Mouse (Mus musculus): ENCODE data around the gene Ramp2.

The Ramp2 gene

DNA sequence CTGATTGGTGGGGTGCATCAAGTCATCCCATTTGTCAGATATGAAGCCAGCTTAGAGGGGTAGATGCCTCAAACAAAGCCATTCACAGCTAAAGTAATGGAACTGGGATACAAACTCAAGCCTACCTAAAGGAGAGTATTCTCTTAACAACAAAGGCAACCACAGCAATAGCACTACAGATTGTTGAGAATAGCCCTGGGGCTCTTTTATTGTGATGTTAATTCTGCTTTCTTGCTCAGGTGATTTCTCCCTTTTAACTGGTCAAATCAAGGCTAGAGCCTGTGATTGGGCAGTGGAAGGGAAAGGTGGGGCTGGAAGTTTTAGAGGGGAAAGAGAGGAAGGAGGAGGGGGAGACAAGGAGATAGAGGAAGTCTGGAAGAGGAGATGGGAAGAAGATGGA lies 11.7 kb upstream of the Ramp2 start:
- ATAC-seq (ENCODE audit: insufficient number of reproducible peaks, low FRiP score, low TSS enrichment), result no peak

DNA sequence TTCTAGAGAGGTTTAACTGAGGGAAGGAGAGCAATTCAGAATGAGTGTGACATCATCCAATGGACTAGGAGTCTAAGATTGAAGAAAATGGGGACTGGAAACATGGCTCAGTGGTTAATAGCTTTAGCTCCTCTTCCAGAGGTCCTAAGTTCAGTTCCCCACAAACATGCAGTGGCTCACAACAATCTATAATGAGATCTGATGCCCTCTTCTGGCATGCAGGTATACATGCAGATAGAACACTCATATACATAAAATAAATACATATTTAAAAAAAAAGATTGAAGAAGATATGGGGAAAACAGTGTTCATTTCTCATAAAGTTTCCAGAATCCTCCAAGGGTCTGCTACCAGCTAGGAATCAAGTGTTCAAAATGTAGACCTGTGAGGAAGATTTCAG lies 10.4 kb upstream of the Ramp2 start:
- no peak for ATAC-seq (ENCODE audit: insufficient number of reproducible peaks, low FRiP score, low TSS enrichment)

DNA sequence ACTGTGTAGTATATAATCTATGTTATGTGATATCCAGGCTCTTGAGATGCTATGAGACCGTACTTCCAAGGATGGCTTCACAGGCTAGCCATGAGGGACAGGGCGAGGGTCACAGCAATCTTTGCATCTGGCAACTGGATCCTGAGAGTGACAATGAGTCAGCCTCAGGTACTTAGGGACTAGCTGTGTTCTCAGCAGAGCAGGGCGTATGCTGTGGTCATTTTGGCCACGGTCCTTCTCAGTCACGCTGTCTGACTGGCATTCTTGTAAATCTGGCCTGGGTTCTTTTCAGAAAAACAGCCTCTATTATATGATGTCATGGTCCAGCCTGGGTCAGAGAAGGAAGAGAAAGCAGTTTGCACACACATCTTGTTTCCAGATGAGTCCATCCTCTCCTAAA lies 9.0 kb upstream of the Ramp2 start:
- ATAC-seq (ENCODE audit: insufficient number of reproducible peaks, low FRiP score, low TSS enrichment), result no peak

DNA sequence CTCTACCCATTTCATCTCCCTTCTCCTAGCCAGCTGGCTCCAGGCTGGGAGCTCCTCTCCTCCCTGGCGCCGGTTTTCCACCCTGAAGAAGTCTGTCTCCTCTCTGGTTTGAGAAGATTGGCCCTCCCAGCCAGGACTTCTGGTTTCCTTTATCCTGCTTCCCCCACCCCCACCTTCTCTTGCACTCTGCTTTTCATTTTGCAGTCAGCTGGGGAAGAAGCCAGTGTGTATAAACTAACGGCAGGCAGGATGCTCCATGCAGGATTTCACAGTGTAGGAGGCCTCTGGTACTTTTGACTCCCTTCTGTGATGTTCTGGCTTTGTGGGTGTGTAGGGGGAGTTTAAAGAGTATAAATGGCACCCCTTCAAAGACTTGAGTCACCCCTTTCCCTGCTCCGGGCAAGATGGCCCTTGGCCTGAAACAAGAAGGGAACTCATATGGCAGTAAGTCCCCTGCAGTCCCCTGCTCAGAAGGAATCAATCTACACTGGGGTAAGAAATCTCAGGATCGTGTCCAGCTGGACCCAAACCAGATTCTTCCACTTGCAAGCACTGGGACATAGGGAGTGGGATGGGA lies 7.7 kb upstream of the Ramp2 start:
- no peak for ATAC-seq (ENCODE audit: insufficient number of reproducible peaks, low FRiP score, low TSS enrichment)

DNA sequence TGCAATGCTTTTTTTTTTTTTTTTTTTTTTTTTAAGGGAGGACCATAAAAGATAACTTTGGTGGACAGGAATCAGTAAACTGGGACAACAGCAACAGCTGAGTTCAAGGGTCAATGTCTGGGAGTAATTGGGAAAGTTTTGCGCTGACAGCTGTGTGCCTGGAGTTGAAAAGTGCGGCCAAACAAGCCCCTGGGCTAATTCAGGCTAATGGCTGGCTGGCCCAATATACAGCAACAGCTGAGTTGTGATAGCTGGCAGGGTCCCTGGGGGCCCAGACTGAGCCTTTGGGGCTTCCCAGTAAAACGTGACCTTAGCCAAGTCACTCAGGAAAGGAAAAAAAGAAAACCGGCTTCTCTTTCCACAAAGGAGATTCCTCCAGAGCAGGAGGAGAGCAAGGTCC lies 757 bp upstream of the Ramp2 start:
- no peak for ATAC-seq (ENCODE audit: insufficient number of reproducible peaks, low FRiP score, low TSS enrichment)

DNA sequence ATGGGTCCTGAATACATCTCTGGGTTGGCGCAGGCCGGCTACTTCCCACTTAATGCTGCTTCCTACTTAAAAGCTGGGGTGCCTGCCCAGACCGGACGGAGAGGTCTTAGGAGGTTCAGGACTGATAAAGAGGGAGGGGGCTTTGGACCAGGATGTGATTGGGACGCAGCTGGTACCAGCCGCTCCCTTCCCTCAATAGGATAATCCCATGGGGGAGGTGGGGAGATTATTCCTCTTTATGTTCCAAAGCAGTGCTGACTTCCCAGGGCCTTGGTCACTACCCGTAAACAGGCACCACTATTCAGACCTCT lies 829 bp downstream of the Ramp2 start:
- no peak for ATAC-seq (ENCODE audit: insufficient number of reproducible peaks, low FRiP score, low TSS enrichment)

DNA sequence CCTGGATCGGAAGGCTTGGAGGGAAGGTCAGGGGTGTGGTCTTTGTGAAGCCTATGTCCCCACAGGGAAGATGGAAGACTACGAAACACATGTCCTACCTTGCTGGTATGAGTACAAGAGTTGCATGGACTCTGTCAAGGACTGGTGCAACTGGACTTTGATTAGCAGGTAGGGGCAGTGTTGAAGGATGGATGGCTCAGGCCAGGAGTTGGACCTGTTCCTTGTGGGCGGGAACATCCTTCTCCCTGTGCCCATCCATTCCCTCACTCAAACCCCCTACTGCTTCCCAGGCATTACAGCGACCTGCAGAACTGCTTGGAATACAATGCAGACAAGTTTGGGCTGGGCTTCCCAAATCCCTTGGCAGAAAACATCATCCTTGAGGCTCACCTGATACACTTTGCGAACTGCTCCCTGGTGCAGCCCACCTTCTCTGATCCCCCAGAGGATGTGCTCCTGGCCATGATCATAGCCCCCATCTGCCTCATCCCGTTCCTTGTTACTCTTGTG lies 1.7 kb downstream of the Ramp2 start:
- ATAC-seq (ENCODE audit: insufficient number of reproducible peaks, low FRiP score, low TSS enrichment), result no peak

DNA sequence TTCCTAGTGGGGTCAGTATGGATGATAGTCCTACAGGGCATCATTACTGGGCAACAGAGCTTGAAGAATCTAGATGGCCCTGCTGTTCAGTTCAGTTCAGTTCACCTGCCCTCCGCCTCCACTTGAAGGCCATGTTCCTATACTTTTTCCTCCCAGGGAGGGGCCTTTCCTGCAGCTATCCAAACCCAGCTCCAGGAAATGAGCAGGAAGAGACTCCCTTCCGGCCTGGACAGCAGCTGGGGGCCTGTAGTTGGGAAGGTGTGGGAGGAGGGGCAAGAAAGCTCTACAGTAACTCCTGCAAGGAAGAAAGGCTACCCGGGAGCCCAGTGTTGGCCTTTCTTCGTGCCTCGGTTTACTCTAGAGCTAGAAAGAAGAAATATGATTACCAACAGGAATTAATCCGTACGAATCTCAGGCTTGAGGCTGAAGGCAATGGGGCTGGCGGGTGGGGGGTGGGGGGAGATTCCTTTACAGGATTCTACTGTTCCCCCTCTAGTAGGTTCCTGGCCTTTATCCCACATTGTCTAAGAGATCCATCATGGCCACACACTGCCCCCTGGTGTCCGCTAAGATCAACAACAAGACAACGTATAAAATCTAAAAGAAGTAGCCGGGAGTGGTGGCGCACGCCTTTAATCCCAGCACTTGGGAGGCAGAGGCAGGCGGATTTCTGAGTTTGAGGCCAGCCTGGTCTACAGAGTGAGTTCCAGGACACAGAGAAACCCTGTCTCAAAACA lies 2.6 kb downstream of the Ramp2 start:
- ATAC-seq (ENCODE audit: insufficient number of reproducible peaks, low FRiP score, low TSS enrichment), result no peak

DNA sequence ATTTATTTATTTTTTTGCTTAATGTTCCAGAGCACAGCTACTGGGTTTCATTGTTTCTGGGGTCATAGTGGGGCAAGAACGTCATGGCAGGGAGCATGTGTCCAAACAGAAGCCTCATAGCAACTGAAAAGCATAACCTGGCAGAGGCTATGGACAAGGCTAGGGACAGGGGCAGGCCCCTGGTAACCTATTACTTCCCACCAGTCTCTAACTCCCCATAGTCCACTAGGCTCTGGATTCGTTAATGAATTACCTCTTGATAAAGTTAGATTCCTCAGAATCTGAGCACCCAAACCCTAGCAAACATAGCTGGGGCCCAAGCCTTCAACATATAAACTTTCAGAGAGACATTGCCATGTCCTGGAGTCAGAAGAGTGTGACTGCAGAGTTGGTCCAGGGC lies 5.2 kb downstream of the Ramp2 start:
- no peak for ATAC-seq (ENCODE audit: insufficient number of reproducible peaks, low FRiP score, low TSS enrichment)

DNA sequence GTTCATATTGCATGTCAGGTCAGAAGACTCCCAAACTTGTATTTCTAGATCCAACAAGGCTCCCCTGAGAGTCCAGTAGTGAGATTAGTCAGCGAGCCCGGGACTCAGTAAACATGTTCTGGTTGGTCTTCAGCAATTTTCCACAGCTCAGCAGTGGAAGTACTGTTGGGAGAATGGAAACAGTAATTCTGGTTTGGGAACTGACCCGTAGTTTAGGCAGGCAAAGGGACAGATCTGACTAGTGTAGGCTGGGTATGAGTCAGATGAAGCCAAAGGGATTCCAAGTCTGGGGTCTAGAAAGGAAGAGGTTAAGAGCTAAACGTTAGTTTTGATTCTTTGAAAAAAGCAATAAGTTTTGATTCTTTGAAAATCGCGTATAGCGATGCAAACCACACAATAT lies 7.1 kb downstream of the Ramp2 start:
- ATAC-seq (ENCODE audit: insufficient number of reproducible peaks, low FRiP score, low TSS enrichment), result no peak

DNA sequence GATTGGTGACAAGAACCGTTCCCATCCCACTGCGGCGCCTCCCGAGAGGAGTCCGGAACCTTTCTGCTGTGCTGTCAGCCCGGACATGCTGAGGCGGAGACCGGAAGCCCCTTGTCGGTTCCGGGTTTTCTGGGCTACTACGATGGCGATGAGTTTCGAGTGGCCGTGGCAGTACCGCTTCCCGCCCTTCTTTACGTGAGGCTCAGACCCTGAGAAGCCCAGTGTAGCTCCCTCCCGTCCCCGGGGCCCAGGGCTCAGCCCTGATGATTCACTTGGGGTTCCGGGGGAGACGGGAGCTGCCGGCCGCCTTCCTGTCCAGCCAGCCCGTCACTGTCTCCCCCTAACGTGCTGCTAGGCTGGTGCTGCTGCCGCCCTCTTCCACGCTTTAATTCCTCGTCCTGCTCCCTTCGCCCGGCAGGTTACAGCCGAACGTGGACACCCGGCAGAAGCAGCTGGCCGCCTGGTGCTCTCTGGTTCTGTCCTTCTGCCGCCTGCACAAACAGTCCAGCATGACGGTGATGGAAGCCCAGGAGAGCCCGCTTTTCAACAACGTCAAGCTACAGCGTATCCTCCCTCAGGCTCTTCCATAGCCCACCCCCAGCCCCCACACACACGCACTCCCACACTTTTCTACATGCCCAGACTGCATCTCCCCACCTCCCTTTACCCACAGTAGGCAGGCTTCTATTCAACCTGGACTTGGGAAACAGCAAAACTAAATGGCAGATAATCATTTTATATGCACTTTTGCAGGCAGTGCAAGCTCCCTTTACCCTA lies 8.0 kb downstream of the Ramp2 start, which contains the start of gene Vps25:
Gene Vps25, plus strand, starts transcription at position 95 of the 777 bp plus-strand sequence.
- ATAC-seq (ENCODE audit: insufficient number of reproducible peaks, low FRiP score, low TSS enrichment), result peak; percentile 68; the same call in 1 of the 2 replicates

DNA sequence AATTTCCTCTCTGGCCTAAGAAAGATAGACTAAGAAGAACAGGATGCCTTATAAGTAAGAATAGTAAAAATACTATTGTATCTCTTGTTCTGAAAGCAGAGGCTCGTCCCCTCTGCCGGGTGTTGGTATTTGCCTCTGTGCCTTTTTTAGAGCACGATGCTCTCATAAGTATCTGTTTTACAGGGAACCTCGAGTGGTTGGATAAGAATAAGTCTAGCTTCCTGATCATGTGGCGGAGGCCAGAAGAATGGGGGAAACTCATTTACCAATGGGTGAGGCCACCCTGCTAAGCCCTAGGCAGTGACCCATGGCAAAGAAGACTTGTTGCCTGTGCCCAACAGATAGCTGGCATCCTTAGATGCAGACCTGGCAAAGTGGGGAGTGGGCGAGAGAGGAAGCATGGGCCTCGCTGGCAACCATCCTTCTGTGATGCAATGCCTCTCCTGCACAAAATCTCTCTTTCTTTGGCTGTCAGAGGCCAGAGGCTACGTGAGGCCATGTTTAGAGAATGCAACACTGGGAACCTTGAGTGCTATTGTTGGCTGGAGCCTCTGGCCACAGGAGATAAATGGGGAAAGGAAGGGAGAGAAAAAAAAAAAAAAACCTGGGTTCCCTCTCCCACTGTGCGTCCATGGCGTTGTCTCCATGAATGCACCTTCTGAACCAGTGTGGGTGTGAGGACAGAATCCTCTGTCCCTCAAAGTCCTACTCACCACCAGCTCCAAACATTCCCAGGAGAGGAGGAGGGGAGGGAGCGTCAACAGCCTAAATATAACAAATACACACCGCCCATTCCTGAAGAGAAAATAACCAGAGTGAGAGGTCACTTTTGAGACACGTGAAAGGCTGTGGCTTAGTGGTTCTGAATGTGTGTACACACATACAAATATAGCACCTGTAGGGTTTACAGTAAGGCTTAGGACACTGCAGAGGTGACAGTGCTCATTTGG lies 10.3 kb downstream of the Ramp2 start:
- no peak for ATAC-seq (ENCODE audit: insufficient number of reproducible peaks, low FRiP score, low TSS enrichment)

DNA sequence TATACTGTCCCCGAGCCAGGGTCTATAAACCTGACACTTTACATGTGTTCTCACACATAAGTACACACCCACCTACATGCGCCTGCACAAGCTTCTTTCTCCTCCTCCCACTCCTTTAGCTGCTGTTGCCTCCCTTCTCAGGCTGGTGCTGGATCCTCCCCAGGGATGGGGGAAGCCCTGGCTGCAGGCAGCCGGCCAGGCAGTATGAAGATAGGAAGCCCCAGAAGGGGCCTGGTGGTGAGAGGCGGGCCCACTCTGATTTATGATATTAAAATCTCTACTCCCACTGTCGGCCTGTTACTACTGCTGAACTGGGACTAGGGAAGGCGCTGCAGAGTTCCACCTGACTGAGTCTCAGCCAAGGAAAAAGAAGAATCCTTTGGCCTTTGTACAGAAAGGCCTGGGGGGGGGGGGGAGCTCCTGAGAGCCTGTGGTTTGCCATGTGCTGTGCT lies 13.5 kb downstream of the Ramp2 start:
- no peak for ATAC-seq (ENCODE audit: insufficient number of reproducible peaks, low FRiP score, low TSS enrichment)

DNA sequence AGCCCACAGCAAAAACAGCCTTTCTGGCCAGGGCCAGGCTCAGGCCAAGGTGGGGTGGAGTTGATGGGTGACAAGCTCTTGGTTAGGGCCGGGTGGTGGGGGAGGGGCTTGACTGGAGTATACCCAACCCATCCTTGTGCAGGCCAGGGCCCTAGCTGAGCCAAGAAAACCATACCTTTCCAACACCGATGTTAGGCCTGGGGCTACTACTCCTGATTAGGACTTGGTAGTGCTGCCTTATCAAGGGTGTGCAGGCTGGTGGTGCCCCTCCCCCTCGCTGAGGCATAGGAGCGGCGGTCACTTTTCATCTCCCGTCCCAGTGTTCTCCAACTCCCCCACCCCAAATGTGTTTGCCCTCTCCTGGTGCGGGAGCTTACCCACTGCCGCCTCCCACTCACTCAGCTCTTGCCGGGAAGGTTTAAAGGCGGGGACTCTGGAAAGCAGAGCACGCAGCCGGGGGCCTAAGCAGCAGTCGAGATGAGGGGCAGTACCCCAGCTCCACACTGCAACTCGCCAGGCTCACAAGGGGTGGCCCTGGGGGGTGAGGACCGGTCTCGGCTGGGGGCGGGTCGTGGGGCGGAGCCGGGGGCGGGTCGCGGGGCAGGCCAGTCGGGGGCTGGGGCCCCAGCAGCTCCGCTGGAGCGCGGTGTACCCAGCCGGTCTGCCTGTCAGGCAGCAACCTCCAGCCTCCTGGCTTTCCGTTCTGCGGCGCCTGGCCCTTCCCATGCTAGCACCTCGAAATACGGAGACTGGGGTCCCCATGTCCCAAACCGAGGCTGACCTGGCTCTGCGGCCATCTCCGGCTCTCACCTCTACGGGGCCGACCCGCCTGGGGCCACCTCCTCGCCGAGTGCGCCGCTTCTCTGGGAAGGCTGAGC lies 14.4 kb downstream of the Ramp2 start, which contains the start of gene Wnk4:
Gene Wnk4, plus strand, starts transcription at position 620 of the 878 bp plus-strand sequence.
- no peak for ATAC-seq (ENCODE audit: insufficient number of reproducible peaks, low FRiP score, low TSS enrichment)

DNA sequence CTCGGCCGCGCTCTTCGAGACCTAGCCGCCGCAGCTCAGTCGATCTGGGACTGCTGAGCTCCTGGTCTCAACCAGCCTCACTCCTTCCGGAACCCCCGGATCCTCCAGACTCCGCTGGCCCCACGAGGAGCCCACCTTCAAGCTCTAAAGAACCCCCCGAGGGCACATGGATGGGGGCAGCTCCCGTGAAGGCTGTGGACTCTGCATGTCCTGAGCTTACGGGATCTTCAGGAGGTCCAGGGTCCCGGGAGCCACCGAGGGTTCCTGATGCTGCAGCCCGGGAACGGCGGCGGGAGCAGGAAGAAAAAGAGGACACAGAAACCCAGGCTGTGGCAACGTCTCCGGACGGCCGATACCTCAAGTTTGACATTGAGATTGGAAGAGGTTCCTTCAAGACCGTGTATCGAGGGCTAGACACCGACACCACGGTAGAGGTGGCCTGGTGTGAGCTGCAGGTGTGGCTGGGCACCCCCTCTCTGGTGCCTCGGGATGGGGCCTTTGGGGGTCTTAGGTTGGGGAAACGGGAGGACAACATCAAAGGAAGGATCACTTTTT lies 15.1 kb downstream of the Ramp2 start:
- no peak for ATAC-seq (ENCODE audit: insufficient number of reproducible peaks, low FRiP score, low TSS enrichment)

DNA sequence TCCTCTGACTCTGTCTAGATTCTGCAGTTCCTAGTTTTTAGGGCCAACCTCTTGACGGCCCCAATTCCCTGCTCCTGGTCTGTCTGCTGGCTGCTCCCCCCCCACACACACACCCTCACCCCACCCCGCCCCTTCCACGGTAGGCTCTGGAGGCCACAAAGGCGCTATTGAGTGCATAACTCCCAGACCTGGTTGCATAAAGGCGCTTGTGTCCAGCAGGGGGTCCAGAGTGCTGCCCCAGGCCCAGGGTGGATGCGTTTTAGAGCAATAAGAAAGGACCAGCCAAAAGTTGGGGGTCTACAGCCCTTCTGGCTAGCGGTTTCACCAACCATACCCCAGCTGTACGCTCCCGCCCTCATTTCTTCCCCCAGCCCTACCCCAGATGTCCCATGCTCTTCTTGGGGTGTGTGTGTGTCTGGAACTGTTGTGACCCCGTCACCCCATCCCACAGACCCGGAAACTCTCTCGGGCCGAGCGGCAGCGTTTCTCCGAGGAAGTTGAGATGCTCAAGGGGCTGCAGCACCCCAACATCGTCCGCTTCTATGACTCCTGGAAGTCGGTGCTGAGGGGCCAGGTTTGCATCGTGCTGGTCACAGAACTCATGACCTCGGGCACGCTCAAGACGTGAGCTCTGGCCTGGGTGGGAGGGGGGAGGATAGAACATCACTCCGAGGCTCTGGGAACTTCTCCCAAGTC lies 16.6 kb downstream of the Ramp2 start:
- no peak for ATAC-seq (ENCODE audit: insufficient number of reproducible peaks, low FRiP score, low TSS enrichment)

DNA sequence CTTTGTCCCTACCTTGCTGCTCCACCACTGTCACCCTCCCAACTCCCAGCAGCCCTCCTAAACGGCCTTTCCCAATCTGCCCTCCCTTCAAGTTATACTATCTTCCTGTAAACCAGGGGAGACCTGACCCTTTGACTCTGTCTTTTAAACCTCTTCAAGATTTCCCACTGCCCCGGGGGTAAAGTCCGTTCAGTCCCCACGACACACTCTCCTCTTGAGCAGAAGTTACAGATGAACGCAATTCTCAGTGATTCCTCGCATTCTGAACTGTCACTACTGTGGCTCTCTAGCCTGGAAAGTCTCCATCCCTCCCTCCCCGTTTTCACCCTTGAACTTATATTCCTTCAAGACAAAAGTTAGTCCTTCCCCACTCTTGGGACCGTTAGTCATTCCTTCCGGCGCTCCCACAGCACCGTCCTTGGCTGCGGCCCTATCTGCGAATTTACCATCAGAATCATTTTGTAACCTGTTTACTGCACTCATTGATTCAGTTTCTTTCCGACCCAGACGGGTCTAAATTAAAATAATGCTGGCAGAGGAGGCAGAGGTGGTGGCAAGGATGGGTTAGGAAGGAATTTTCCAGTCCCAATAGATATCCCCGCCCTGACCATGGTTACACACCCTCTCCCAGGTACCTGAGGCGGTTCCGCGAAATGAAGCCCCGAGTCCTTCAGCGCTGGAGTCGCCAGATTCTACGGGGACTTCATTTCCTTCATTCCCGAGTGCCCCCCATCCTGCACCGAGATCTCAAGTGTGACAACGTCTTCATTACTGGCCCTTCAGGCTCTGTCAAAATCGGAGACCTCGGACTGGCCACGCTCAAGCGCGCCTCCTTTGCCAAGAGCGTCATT lies 17.5 kb downstream of the Ramp2 start:
- no peak for ATAC-seq (ENCODE audit: insufficient number of reproducible peaks, low FRiP score, low TSS enrichment)

DNA sequence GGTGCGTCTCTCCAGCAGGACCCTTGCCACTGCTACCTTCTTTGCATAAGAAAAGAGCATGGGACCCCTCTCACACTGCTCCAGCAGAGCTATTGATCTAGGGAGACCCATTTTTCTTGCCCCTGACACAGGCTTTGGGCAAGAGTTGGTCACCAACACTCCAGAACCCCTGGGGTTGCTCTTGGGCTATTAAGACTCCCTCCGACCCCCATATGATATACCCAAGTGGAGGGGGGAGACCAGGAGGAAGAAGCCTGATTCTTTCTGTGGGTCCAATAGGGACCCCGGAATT lies 18.1 kb downstream of the Ramp2 start:
- no peak for ATAC-seq (ENCODE audit: insufficient number of reproducible peaks, low FRiP score, low TSS enrichment)
